Mouse (Mus musculus) kidney, postnatal 25 days (tissue): ENCODE results near the gene Cpt1b.

Source experiments
- DNase-seq, 2 experiments: peaks; one replicate each; pipeline ENCODE4 v3.0.0; 2021; ENCODE audit warnings: mixed read lengths in 2 of 2

Cpt1b gene

GRCm38 (mm10) chr15:89378831-89379401, 46.7 kb downstream of the Cpt1b start, which contains the start of gene Odf3b:
Gene Odf3b, minus strand, starts transcription at chr15:89379282.
- peak; percentile 53 to 73 for DNase-seq

- peak in 1 of 2 experiments; percentile 34 for DNase-seq
These were observed 47.5 kb downstream of the Cpt1b start for GRCm38 (mm10) chr15:89377938-89378828.

- peak in 1 of 2 experiments; percentile 34 for DNase-seq
These were observed 48.3 kb downstream of the Cpt1b start for GRCm38 (mm10) chr15:89377362-89377761.

- DNase-seq: peak; percentile 23 to 56
These were observed 48.7 kb downstream of the Cpt1b start, which contains the start of gene Tymp for GRCm38 (mm10) chr15:89376957-89377356. Gene Tymp, minus strand, starts transcription at chr15:89377039.

GRCm38 (mm10) chr15:89376040-89376439, 49.6 kb downstream of the Cpt1b start:
- DNase-seq: peak in 1 of 2 experiments; percentile 31

- DNase-seq: peak in 1 of 2 experiments; percentile 28
These were observed 50.7 kb downstream of the Cpt1b start for GRCm38 (mm10) chr15:89374801-89375534.

- peak in 1 of 2 experiments; percentile 31 for DNase-seq
These were observed 51.3 kb downstream of the Cpt1b start for GRCm38 (mm10) chr15:89374340-89374739.

GRCm38 (mm10) chr15:89373762-89374248, 51.9 kb downstream of the Cpt1b start, which contains the start of gene Sco2:
Gene Sco2, minus strand, starts transcription at chr15:89373846.
- peak; percentile 93 to 97 for DNase-seq

- DNase-seq: peak; percentile 91 to 92
These were observed 52.5 kb downstream of the Cpt1b start for GRCm38 (mm10) chr15:89373027-89373761.

- peak in 1 of 2 experiments; percentile 29 for DNase-seq
These were observed 53.1 kb downstream of the Cpt1b start for GRCm38 (mm10) chr15:89372536-89372935.

- no peak for DNase-seq
These were observed 53.6 kb downstream of the Cpt1b start for GRCm38 (mm10) chr15:89372068-89372467.
